10 mouse cellular contexts compared by ENCODE assay signal in the genomic region with DNA sequence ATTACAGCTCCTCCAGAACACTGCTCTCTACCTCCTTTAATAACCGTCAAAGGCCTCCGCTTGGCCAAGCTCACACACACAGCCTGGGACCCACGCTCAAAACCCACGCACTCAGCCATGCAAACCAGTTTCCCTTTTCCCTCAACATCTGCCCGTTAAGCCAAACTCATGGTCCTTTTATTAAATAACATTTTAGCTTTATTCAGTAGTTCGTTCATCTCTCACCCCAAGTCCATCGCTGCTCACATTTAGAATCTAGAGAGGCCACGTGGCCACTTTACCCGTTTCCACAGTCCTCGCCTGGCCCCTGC. TPM values are rescaled to one million over a fixed set of nuclear protein-coding genes. Genes with fewer than 3 reads are reported as not detected.
DNase-seq lines count a peak whose midpoint lies in the region; ATAC-seq and TF ChIP-seq lines count a peak whose summit lies in the region.
"Had no signal": no experiment of that assay in that cellular context is flagged by ENCODE, and none has a peak within 500 bp of the region (broad histone marks: within the 10 kb centered on the region; RNA-seq: fewer than 3 reads in every experiment).

No protein-coding gene starts in this region.

- peaks cover 42% of the 10 kb centered on the region for H3K27me3 ChIP-seq in heart, embryonic 14.5 days (ENCODE audit: control insufficient read depth, insufficient read depth, low read length)
- peaks cover 81% of the 10 kb centered on the region for H3K27me3 ChIP-seq in forebrain, embryonic 15.5 days
- peaks cover 100% of the 10 kb centered on the region for H3K27me3 ChIP-seq in liver, embryonic 15.5 days

- no peak for DNase-seq in heart, adult 18-20 months
- DNase-seq in ES-E14 (ENCODE audit: low read depth, low spot score): no peak
- no peak for DNase-seq in spleen, postnatal 10 days (ENCODE audit: low spot score in 2 of 2)
- DNase-seq in layer of hippocampus, postnatal 36 days: no peak
- DNase-seq in right cerebral cortex, postnatal 10 days (ENCODE audit: low spot score in 2 of 2): no peak

- H3K27ac ChIP-seq in heart, embryonic 14.5 days (replicated peaks in 1 of 2; ENCODE audit: control insufficient read depth in 1 of 2, insufficient read depth in 1 of 2, low read depth in 2 of 2, low read length in 2 of 2): no peak overlapping the region
- H3K27ac ChIP-seq in ES-E14 (ENCODE audit: insufficient read depth, low read depth, low read length, poor library complexity, severe bottlenecking): no peak overlapping the region
- H3K27ac ChIP-seq in forebrain, embryonic 15.5 days (replicated peaks): peak overlapping the region; percentile 62; the same call in 1 of the 2 replicates
- H3K27ac ChIP-seq in liver, embryonic 15.5 days (replicated peaks): no peak overlapping the region

- WGBS in heart, embryonic 14.5 days: 21% methylated on average over 10 of the region's 10 CpGs
- WGBS in forebrain, embryonic 15.5 days: 7% methylated on average over 10 of the region's 10 CpGs
- 17% methylated on average over 10 of the region's 10 CpGs for WGBS in liver, embryonic 15.5 days (ENCODE audit: insufficient replicate concordance)

- peaks cover 34 to 40% of the 10 kb centered on the region in 2 experiments for H3K4me1 ChIP-seq in heart, embryonic 14.5 days (ENCODE audit: control insufficient read depth in 2 of 2, insufficient read depth in 2 of 2, low read length in 2 of 2)
- H3K4me1 ChIP-seq in ES-E14 (ENCODE audit: control insufficient read depth in 2 of 2, insufficient read depth in 2 of 2, low read length in 2 of 2, poor library complexity in 1 of 2): peaks cover 8 to 32% of the 10 kb centered on the region in 2 experiments
- peaks cover 39% of the 10 kb centered on the region for H3K4me1 ChIP-seq in forebrain, embryonic 15.5 days
- peaks cover 51% of the 10 kb centered on the region for H3K4me1 ChIP-seq in liver, embryonic 15.5 days (replicated peaks)

- H3K9ac ChIP-seq in heart, embryonic 14.5 days (ENCODE audit: low read length): peak overlapping the region; percentile 69
- H3K9ac ChIP-seq in ES-E14 (ENCODE audit: insufficient read depth, low read depth, low read length, poor library complexity, severe bottlenecking): peak overlapping the region; percentile 75
- peak overlapping the region; percentile 52 for H3K9ac ChIP-seq in forebrain, embryonic 15.5 days (replicated peaks)
- no peak overlapping the region for H3K9ac ChIP-seq in liver, embryonic 15.5 days

- no peak for ATAC-seq in heart, embryonic 14.5 days (ENCODE audit: insufficient number of reproducible peaks, insufficient read depth, low FRiP score, low read depth)
- ATAC-seq in forebrain, embryonic 15.5 days (replicated peaks): no peak
- ATAC-seq in liver, embryonic 15.5 days (ENCODE audit: insufficient read depth): no peak

- in situ Hi-C loops in ES-E14 (cut with MboI; ENCODE audit: low sequenced_read_pairs in 2 of 2, unreplicated experiment in 2 of 2): no loop called here

- no peaks in the 10 kb centered on the region for H3K9me3 ChIP-seq in heart, embryonic 14.5 days (ENCODE audit: control insufficient read depth, low read length)
- no peaks in the 10 kb centered on the region for H3K9me3 ChIP-seq in ES-E14 (ENCODE audit: control insufficient read depth, insufficient read depth, low read depth, low read length)
- H3K9me3 ChIP-seq in forebrain, embryonic 15.5 days: no peaks in the 10 kb centered on the region
- H3K9me3 ChIP-seq in liver, embryonic 15.5 days (replicated peaks): no peaks in the 10 kb centered on the region

- H3K36me3 ChIP-seq in heart, embryonic 14.5 days (ENCODE audit: control insufficient read depth, insufficient read depth, low read length): no peaks in the 10 kb centered on the region
- H3K36me3 ChIP-seq in ES-E14 (ENCODE audit: control insufficient read depth, insufficient read depth, low read length, poor library complexity, severe bottlenecking): no peaks in the 10 kb centered on the region
- no peaks in the 10 kb centered on the region for H3K36me3 ChIP-seq in forebrain, embryonic 15.5 days
- H3K36me3 ChIP-seq in liver, embryonic 15.5 days (replicated peaks): no peaks in the 10 kb centered on the region

- peak overlapping the region; percentile 88 for H3K4me2 ChIP-seq in heart, embryonic 14.5 days (ENCODE audit: low read length)
- H3K4me2 ChIP-seq in forebrain, embryonic 15.5 days (replicated peaks): peak overlapping the region; percentile 73
- H3K4me2 ChIP-seq in liver, embryonic 15.5 days: peak overlapping the region; percentile 67

- H3K4me3 ChIP-seq in heart, embryonic 14.5 days (ENCODE audit: control insufficient read depth in 1 of 2, insufficient read depth in 1 of 2, low read depth in 1 of 2, low read length in 2 of 2): peak overlapping the region; percentile 48 to 49
- peak overlapping the region; percentile 56 to 71 for H3K4me3 ChIP-seq in ES-E14 (ENCODE audit: insufficient read depth in 1 of 2, low read depth in 1 of 2, low read length in 2 of 2, poor library complexity in 1 of 2, severe bottlenecking in 1 of 2)
- peak overlapping the region; percentile 54 for H3K4me3 ChIP-seq in forebrain, embryonic 15.5 days
- H3K4me3 ChIP-seq in liver, embryonic 15.5 days (replicated peaks): peak overlapping the region; percentile 43

TF ChIP-seq in ES-E14, 5 proteins besides CTCF, POLR2A, EP300 and RAD21:
- TF ChIP-seq ZNF384 (IDR thresholded peaks at IDR 0.05; ENCODE audit: low read depth, low read length): no peak
- TF ChIP-seq ZC3H11A (IDR thresholded peaks at IDR 0.05; ENCODE audit: borderline replicate concordance, low read depth, low read length): no peak
- no peak for TF ChIP-seq CHD2 (IDR thresholded peaks at IDR 0.05; ENCODE audit: low read depth, low read length)
- no peak for TF ChIP-seq MAFK (IDR thresholded peaks at IDR 0.05; ENCODE audit: insufficient read depth, low read depth, low read length)
- no peak for TF ChIP-seq HCFC1 (IDR thresholded peaks at IDR 0.05; ENCODE audit: borderline replicate concordance, insufficient read depth, low read length)

RNA-seq across cellular contexts. Expression of a gene that starts 3.0 kb away (rescaled TPM):
- polyA plus RNA-seq in heart, embryonic 14.5 days (2014; fragmentation: Nextera tagmentation; extraction: Ambion mirVana): 4.4 and 6.2 TPM in 2 replicates
- 1 to 10 TPM; 5.1 to 6.3 TPM for total RNA-seq in heart, adult 18-20 months (2021)
- total RNA-seq in ES-E14 (2012; rRNA removed): 1.6 and 2.2 TPM in 2 replicates
- 9.9 and 12.1 TPM in 2 replicates for polyA plus RNA-seq in forebrain, embryonic 15.5 days (2015; fragmentation: Nextera tagmentation; extraction: Ambion mirVana)
- 0.46 and 1.0 TPM in 2 replicates for polyA plus RNA-seq in liver, embryonic 15.5 days (2015; fragmentation: Nextera tagmentation; extraction: Ambion mirVana)
- total RNA-seq in layer of hippocampus, postnatal 36 days (2021): 1 to 10 TPM; 2.7 to 7.4 TPM
- total RNA-seq: common myeloid progenitor, adult 5-6 weeks had no signal

RNA-seq across cellular contexts. Expression of a gene that starts 4.2 kb away (rescaled TPM):
- polyA plus RNA-seq in heart, embryonic 14.5 days (2014; fragmentation: Nextera tagmentation; extraction: Ambion mirVana): not detected in 2 replicates
- total RNA-seq in heart, adult 18-20 months (2021): not detected
- not detected in 2 replicates for total RNA-seq in ES-E14 (2012; rRNA removed)
- not detected in 2 replicates for polyA plus RNA-seq in forebrain, embryonic 15.5 days (2015; fragmentation: Nextera tagmentation; extraction: Ambion mirVana)
- not detected in 2 replicates for polyA plus RNA-seq in liver, embryonic 15.5 days (2015; fragmentation: Nextera tagmentation; extraction: Ambion mirVana)
- not detected for total RNA-seq in layer of hippocampus, postnatal 36 days (2021)
- total RNA-seq: common myeloid progenitor, adult 5-6 weeks; left cerebral cortex, postnatal 25 days had no signal

RNA-seq across cellular contexts. Expression of a gene that starts 5.5 kb away (rescaled TPM):
- polyA plus RNA-seq in heart, embryonic 14.5 days (2014; fragmentation: Nextera tagmentation; extraction: Ambion mirVana): 8.6 and 9.1 TPM in 2 replicates
- 1 to 10 TPM; 3.3 to 3.6 TPM for total RNA-seq in heart, adult 18-20 months (2021)
- total RNA-seq in ES-E14 (2012; rRNA removed): 19.8 and 25.2 TPM in 2 replicates
- polyA plus RNA-seq in forebrain, embryonic 15.5 days (2015; fragmentation: Nextera tagmentation; extraction: Ambion mirVana): 17.0 and 17.8 TPM in 2 replicates
- polyA plus RNA-seq in liver, embryonic 15.5 days (2015; fragmentation: Nextera tagmentation; extraction: Ambion mirVana): 5.4 and 5.8 TPM in 2 replicates
- 10 to 100 TPM; 10.2 to 11.4 TPM for total RNA-seq in layer of hippocampus, postnatal 36 days (2021)

RNA-seq across cellular contexts. Expression of a gene that starts 7.4 kb away (rescaled TPM):
- polyA plus RNA-seq in heart, embryonic 14.5 days (2014; fragmentation: Nextera tagmentation; extraction: Ambion mirVana): 0.20 TPM in 1 of 2 replicates, not detected in the other
- total RNA-seq in heart, adult 18-20 months (2021): not detected
- total RNA-seq in ES-E14 (2012; rRNA removed): 1.3 and 1.6 TPM in 2 replicates
- 0.49 TPM in 1 of 2 replicates, not detected in the other for polyA plus RNA-seq in forebrain, embryonic 15.5 days (2015; fragmentation: Nextera tagmentation; extraction: Ambion mirVana)
- 0.16 TPM in 1 of 2 replicates, not detected in the other for polyA plus RNA-seq in liver, embryonic 15.5 days (2015; fragmentation: Nextera tagmentation; extraction: Ambion mirVana)
- not detected for total RNA-seq in layer of hippocampus, postnatal 36 days (2021)
- total RNA-seq: left cerebral cortex, postnatal 25 days had no signal

RNA-seq across cellular contexts. Expression of a gene that starts 12.7 kb away (rescaled TPM):
- polyA plus RNA-seq in heart, embryonic 14.5 days (2014; fragmentation: Nextera tagmentation; extraction: Ambion mirVana): 0.57 and 0.62 TPM in 2 replicates
- total RNA-seq in heart, adult 18-20 months (2021): 1 to 10 TPM; 3.9 to 6.3 TPM
- 1.7 and 2.7 TPM in 2 replicates for total RNA-seq in ES-E14 (2012; rRNA removed)
- polyA plus RNA-seq in forebrain, embryonic 15.5 days (2015; fragmentation: Nextera tagmentation; extraction: Ambion mirVana): 0.08 and 0.11 TPM in 2 replicates
- polyA plus RNA-seq in liver, embryonic 15.5 days (2015; fragmentation: Nextera tagmentation; extraction: Ambion mirVana): 0.10 TPM in 2 replicates
- under 1 TPM; 0.35 to 0.58 TPM for total RNA-seq in layer of hippocampus, postnatal 36 days (2021)
- total RNA-seq: common myeloid progenitor, adult 5-6 weeks had no signal
